Mouse (Mus musculus) myocyte (in vitro differentiated cells): ENCODE measurements around the gene Cacng5.

Source experiments
- CEBPB ChIP-seq: IDR thresholded peaks from 2 replicates; pipeline ENCODE4 v1.6.1; 2011; ENCODE audit warnings: mild to moderate bottlenecking, moderate library complexity; ENCODE audit not compliant: poor library complexity, insufficient read depth, severe bottlenecking
- E2F4 ChIP-seq: IDR thresholded peaks from one replicate; pipeline ENCODE4 v1.6.1; 2011; ENCODE audit warnings: mild to moderate bottlenecking, control low read depth, moderate library complexity; ENCODE audit not compliant: insufficient read depth
- MAX ChIP-seq: IDR thresholded peaks from one replicate; pipeline ENCODE4 v1.6.1; 2011; ENCODE audit warnings: low read depth, mild to moderate bottlenecking, control low read depth
- MYOD1 ChIP-seq, 3 experiments: IDR thresholded peaks; one replicate each; pipeline ENCODE4 v1.6.1; 2011; ENCODE audit warnings: control low read depth in 2 of 3, low read depth in 2 of 3, mild to moderate bottlenecking in 2 of 3, moderate library complexity in 1 of 3; ENCODE audit not compliant: insufficient read length in 2 of 3, control insufficient read depth in 1 of 3
- MYOG ChIP-seq, 3 experiments: IDR thresholded peaks; one replicate each; pipeline ENCODE4 v1.6.1; 2011; ENCODE audit warnings: control low read depth in 2 of 3, low read depth in 2 of 3, mild to moderate bottlenecking in 2 of 3; ENCODE audit not compliant: insufficient read length in 2 of 3, control insufficient read depth in 1 of 3, insufficient read depth in 1 of 3
- POLR2A ChIP-seq: IDR thresholded peaks from one replicate; pipeline ENCODE4 v1.6.1; 2011; ENCODE audit warnings: low read depth, mild to moderate bottlenecking, control low read depth, moderate library complexity; ENCODE audit not compliant: insufficient read length
- POLR2AphosphoS2 ChIP-seq: IDR thresholded peaks from one replicate; pipeline ENCODE4 v1.6.1; 2011; ENCODE audit warnings: low read depth, control low read depth; ENCODE audit not compliant: insufficient read length
- TCF12 ChIP-seq: IDR thresholded peaks from one replicate; pipeline ENCODE4 v1.6.1; 2011; ENCODE audit warnings: mild to moderate bottlenecking, control low read depth; ENCODE audit not compliant: poor library complexity, insufficient read depth, severe bottlenecking
- TCF3 ChIP-seq: IDR thresholded peaks from one replicate; pipeline ENCODE4 v1.6.1; 2011; ENCODE audit warnings: low read depth, control low read depth; ENCODE audit not compliant: insufficient read length
- USF1 ChIP-seq: IDR thresholded peaks from one replicate; pipeline ENCODE4 v1.6.1; 2011; ENCODE audit warnings: low read depth, mild to moderate bottlenecking, control low read depth, moderate library complexity

DNA sequence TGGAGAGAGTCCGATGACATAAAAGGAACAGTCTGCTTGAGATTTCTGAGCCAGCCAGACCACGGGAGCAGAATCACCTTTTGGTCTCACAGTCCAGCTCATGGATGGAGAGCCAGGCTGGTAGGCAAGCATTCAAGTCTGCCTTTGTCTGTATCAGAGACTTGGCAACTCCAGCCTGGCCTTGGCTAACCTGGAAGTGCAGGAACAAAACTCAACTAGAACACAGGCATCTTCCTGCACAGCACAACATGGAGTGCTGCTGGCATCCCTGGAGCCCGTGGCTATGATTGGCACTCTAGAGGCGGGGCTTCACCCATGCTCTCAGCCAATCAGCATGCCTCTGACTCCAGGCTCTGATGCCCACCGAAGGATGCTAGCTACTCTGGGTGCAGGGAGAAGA lies 38.0 kb downstream of the Cacng5 start:
- TF ChIP-seq POLR2AphosphoS2 (no peak), USF1 (no peak), TCF12 (no peak), MAX (no peak), POLR2A (no peak), MYOG (IDR thresholded peaks at IDR 0.05; ENCODE audit: control insufficient read depth in 1 of 3, insufficient read depth in 1 of 3, insufficient read length in 2 of 3, low read depth in 2 of 3) (no peak), CEBPB (no peak), MYOD1 (IDR thresholded peaks at IDR 0.05; ENCODE audit: control insufficient read depth in 1 of 3, insufficient read length in 2 of 3, low read depth in 2 of 3) (no peak), E2F4 (no peak), TCF3 (no peak)
